Comparison of ENCODE assay signal across 9 mouse cellular contexts in the genomic region with DNA sequence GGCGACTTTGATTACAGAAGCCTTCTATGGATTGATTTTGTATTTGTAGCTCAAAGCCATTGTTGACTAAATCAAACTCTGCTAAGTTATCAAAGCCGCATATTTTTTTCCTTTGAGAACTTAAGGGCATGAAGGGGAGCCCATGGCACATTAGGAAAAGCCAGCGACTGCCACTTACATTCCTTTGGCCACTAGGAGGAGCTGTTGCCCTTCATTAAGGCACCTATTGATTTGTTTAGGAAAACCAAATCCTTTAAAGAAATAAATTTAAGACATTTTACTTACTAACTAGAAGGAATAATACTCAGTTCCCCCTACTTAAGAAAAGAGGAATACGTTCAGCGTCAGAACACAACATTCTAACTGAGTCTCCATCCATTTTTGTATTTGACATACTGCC.
DNase-seq lines count a peak whose midpoint lies in the region; ATAC-seq and TF ChIP-seq lines count a peak whose summit lies in the region.
"Had no signal": no experiment of that assay in that cellular context is flagged by ENCODE, and none has a peak within 500 bp of the region (broad histone marks: within the 10 kb centered on the region; RNA-seq: fewer than 3 reads in every experiment).

No protein-coding gene starts in this region.

- H3K79me2 ChIP-seq in heart, adult 2 months (replicated peaks; ENCODE audit: control insufficient read depth, insufficient read depth, low read length), result no peaks in the 10 kb centered on the region

- DNase-seq in heart, adult 2 months, result peak; percentile 21 to 55
- peak; percentile 32 to 54 for DNase-seq in CD8-positive naive resting alpha-beta T cell, adult 2 months (ENCODE audit: low read depth in 2 of 2, low spot score in 2 of 2)
- DNase-seq in brain, embryonic 18.5 days (ENCODE audit: low read depth, low spot score), result peak; percentile 59
- peak; percentile 62 for DNase-seq in forebrain, embryonic 11.5 days (ENCODE audit: low spot score)
- DNase-seq in layer of hippocampus, adult 11-12 months (ENCODE audit: low spot score), result peak; percentile 77
- peak; percentile 64 for DNase-seq in lung, postnatal 25 days (ENCODE audit: low spot score)
- DNase-seq in spleen, adult 2 months (ENCODE audit: low read depth in 1 of 2, low spot score in 2 of 2), result peak; percentile 11 to 45

- peak; percentile 74 for TF ChIP-seq EP300 in heart, adult 2 months (IDR thresholded peaks at IDR 0.05; ENCODE audit: insufficient read depth, low read depth, low read length)

- no peaks in the 10 kb centered on the region for H3K27me3 ChIP-seq in heart, adult 2 months (ENCODE audit: control insufficient read depth, insufficient read depth, low read length)
- H3K27me3 ChIP-seq in heart, embryonic 12.5 days (replicated peaks), result no peaks in the 10 kb centered on the region
- no peaks in the 10 kb centered on the region for H3K27me3 ChIP-seq in forebrain, embryonic 11.5 days (ENCODE audit: control insufficient read depth, insufficient read depth, low read length)
- no peaks in the 10 kb centered on the region for H3K27me3 ChIP-seq in spleen, adult 2 months (ENCODE audit: control insufficient read depth, insufficient read depth, low read length)
- H3K27me3 ChIP-seq: midbrain, embryonic 12.5 days had no signal

- no peak for ATAC-seq in heart, embryonic 12.5 days (ENCODE audit: insufficient number of reproducible peaks, low FRiP score)
- no peak for ATAC-seq in forebrain, embryonic 11.5 days (replicated peaks; ENCODE audit: low FRiP score)

- no peaks in the 10 kb centered on the region for H3K4me1 ChIP-seq in heart, adult 2 months (ENCODE audit: control insufficient read depth, insufficient read depth, low read length)
- no peaks in the 10 kb centered on the region for H3K4me1 ChIP-seq in heart, embryonic 12.5 days (replicated peaks)
- H3K4me1 ChIP-seq in forebrain, embryonic 11.5 days (replicated peaks; ENCODE audit: control insufficient read depth, insufficient read depth, low read length), result no peaks in the 10 kb centered on the region
- H3K4me1 ChIP-seq in spleen, adult 2 months (ENCODE audit: control insufficient read depth, insufficient read depth, insufficient read length), result no peaks in the 10 kb centered on the region
- H3K4me1 ChIP-seq: midbrain, embryonic 12.5 days had no signal

- H3K9ac ChIP-seq in heart, adult 2 months (ENCODE audit: low read depth, low read length), result no peak overlapping the region
- H3K9ac ChIP-seq in heart, embryonic 12.5 days, result no peak overlapping the region
- H3K9ac ChIP-seq in forebrain, embryonic 11.5 days (ENCODE audit: low read length), result no peak overlapping the region
- H3K9ac ChIP-seq: midbrain, embryonic 12.5 days had no signal

- H3K27ac ChIP-seq in heart, adult 2 months, result no peak overlapping the region
- H3K27ac ChIP-seq in heart, embryonic 12.5 days (ENCODE audit: poor library complexity, severe bottlenecking), result no peak overlapping the region
- H3K27ac ChIP-seq in forebrain, embryonic 11.5 days (ENCODE audit: low read depth, low read length), result no peak overlapping the region
- no peak overlapping the region for H3K27ac ChIP-seq in spleen, adult 2 months (ENCODE audit: insufficient read depth, low read length)
- H3K27ac ChIP-seq: midbrain, embryonic 12.5 days had no signal

- H3K4me3 ChIP-seq in heart, adult 2 months, result no peak overlapping the region
- H3K4me3 ChIP-seq in heart, embryonic 12.5 days, result no peak overlapping the region
- H3K4me3 ChIP-seq in forebrain, embryonic 11.5 days (ENCODE audit: low read depth, low read length), result no peak overlapping the region
- no peak overlapping the region for H3K4me3 ChIP-seq in spleen, adult 2 months (ENCODE audit: extremely low read depth, insufficient read depth, insufficient read length)
- H3K4me3 ChIP-seq: midbrain, embryonic 12.5 days had no signal

- no peaks in the 10 kb centered on the region for H3K36me3 ChIP-seq in heart, adult 2 months (ENCODE audit: control insufficient read depth, insufficient read depth, low read length)
- peaks cover 36% of the 10 kb centered on the region for H3K36me3 ChIP-seq in heart, embryonic 12.5 days
- H3K36me3 ChIP-seq in forebrain, embryonic 11.5 days (ENCODE audit: control insufficient read depth, insufficient read depth, low read length), result peaks cover 4% of the 10 kb centered on the region; the same call in 1 of the 2 replicates
- peaks cover 17% of the 10 kb centered on the region for H3K36me3 ChIP-seq in spleen, adult 2 months (ENCODE audit: control insufficient read depth, insufficient read depth, low read length)

- H3K4me2 ChIP-seq in heart, embryonic 12.5 days, result no peak overlapping the region
- H3K4me2 ChIP-seq in forebrain, embryonic 11.5 days (ENCODE audit: low read depth, low read length, severe bottlenecking), result no peak overlapping the region
- H3K4me2 ChIP-seq: midbrain, embryonic 12.5 days had no signal

- TF ChIP-seq POLR2A in heart, adult 2 months (IDR thresholded peaks at IDR 0.05; ENCODE audit: insufficient read depth, low read depth, low read length), result no peak
- TF ChIP-seq POLR2A in spleen, adult 2 months (IDR thresholded peaks at IDR 0.05; ENCODE audit: low read depth, low read length), result no peak

- no peaks in the 10 kb centered on the region for H3K9me3 ChIP-seq in heart, embryonic 12.5 days (replicated peaks)
- no peaks in the 10 kb centered on the region for H3K9me3 ChIP-seq in forebrain, embryonic 11.5 days (ENCODE audit: control insufficient read depth, low read length)
- H3K9me3 ChIP-seq: midbrain, embryonic 12.5 days had no signal

- 31% methylated on average over 5 of the region's 5 CpGs for WGBS in heart, adult 2 months
- WGBS in heart, embryonic 12.5 days, result 26% methylated on average over 5 of the region's 5 CpGs
- 33% methylated on average over 5 of the region's 5 CpGs for WGBS in forebrain, embryonic 11.5 days
- WGBS in spleen, adult 2 months, result 36% methylated on average over 5 of the region's 5 CpGs

- intact Hi-C loops in heart, adult 2 months (cut with DNase I), result loop anchor here (1.0 kb wide), 3 partner anchors 270 to 549 kb away; partner anchors contain the start of gene 1700025G04Rik

- peak; percentile 96; the same call in 1 of the 2 replicates for TF ChIP-seq CTCF in heart, adult 2 months (IDR thresholded peaks at IDR 0.05)
- no peak for TF ChIP-seq CTCF in spleen, adult 2 months (IDR thresholded peaks at IDR 0.05; ENCODE audit: extremely low read depth, insufficient read depth, insufficient read length, insufficient replicate concordance)
